Mouse (Mus musculus): Measurements from ENCODE around the gene Dhtkd1. TPM values are rescaled to one million over a fixed set of nuclear protein-coding genes. Genes with fewer than 3 reads are reported as not detected.
A peak's percentile ranks its signal among the peaks of the same experiment; 100 is the strongest.

Dhtkd1 gene
- polyA plus RNA-seq, 1 experiment from 2014 or later = 2.8 TPM

DNA sequence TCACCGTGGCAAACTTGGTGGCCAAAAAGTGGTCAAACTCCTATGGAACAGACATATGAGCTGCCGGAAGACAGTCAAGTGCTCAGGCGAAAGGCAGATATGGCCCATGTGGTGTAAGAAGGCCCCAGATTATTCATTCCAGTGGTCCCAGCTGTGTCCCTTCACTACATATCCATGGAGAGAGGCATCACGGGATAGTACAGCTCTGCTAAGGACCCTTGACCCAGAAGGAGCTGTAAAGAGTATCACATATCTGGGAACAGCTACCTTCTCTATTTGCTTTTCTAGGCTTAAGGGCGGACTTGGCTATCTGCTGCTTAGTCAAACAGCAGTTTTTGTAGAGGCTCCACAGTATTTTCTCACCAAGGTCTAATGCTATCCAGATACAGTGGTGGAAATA, 12.8 kb downstream of the Dhtkd1 start:
- H3K27ac ChIP-seq = no peak overlapping the region
- H3K4me2 ChIP-seq = no peak overlapping the region
- ATAC-seq (ENCODE audit: insufficient number of reproducible peaks, low FRiP score, low TSS enrichment, low read depth) = no peak
- H3K9ac ChIP-seq = no peak overlapping the region
- H3K36me3 ChIP-seq = peaks cover 28% of the 10 kb centered on the region
- 89% methylated on average over 5 of the region's 5 CpGs for WGBS
- H3K4me1 ChIP-seq = no peaks in the 10 kb centered on the region
- no peaks in the 10 kb centered on the region for H3K27me3 ChIP-seq
- no peak overlapping the region for H3K4me3 ChIP-seq
- H3K9me3 ChIP-seq = no peaks in the 10 kb centered on the region

DNA sequence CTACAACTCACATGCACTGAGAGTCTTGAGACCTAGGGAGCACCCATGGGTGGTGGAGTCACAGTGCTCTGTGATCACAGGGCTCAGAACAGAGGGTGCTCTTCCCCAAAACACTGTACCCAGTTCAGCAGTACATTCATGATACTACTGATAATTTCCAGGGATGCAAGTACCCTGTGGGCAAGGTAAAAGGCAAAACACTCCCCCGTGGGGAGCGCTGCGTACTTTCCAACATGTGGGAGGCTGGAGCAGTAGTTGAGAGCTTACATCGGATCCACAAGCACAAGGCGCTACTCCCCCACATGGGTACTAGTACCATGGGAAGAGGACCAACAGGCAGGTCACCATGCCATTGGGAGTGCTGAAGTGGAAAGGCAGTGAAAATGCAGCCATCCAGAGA, 15.1 kb downstream of the Dhtkd1 start:
- H3K36me3 ChIP-seq = peaks cover 28% of the 10 kb centered on the region
- WGBS = 93% methylated on average over 5 of the region's 5 CpGs
- ATAC-seq (ENCODE audit: insufficient number of reproducible peaks, low FRiP score, low TSS enrichment, low read depth) = no peak

DNA sequence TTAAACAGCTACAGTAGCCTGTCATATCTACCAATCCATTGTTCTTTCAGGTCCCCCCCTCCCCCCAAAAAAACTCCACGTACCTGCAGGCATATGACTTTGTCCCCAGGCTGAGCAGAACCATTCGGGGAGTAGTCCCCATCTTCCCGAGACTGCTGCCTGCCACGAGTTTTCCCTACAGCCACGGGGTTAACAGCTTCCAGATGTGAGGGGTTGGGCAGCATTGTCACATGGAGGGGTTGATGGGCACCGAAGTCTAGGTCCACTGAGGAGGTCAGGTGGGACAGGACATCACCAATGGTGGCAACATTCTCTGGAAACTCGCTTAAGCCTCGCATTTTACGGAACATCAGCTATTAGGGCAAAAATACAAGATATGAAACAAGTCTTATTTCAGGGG, 18.8 kb downstream of the Dhtkd1 start:
- no peak overlapping the region for H3K4me3 ChIP-seq
- H3K36me3 ChIP-seq = peaks cover 19% of the 10 kb centered on the region
- no peak overlapping the region for H3K27ac ChIP-seq
- no peak overlapping the region for H3K9ac ChIP-seq
- H3K4me2 ChIP-seq = no peak overlapping the region
- no peaks in the 10 kb centered on the region for H3K4me1 ChIP-seq
- 46% methylated on average over 9 of the region's 9 CpGs for WGBS
- no peaks in the 10 kb centered on the region for H3K9me3 ChIP-seq
- ATAC-seq (ENCODE audit: insufficient number of reproducible peaks, low FRiP score, low TSS enrichment, low read depth) = no peak
- H3K27me3 ChIP-seq = no peaks in the 10 kb centered on the region

More for the DNA sequence above, 15.1 kb downstream of the Dhtkd1 start:
- H3K9me3 ChIP-seq = no peaks in the 10 kb centered on the region
- H3K4me1 ChIP-seq = no peaks in the 10 kb centered on the region
- no peak overlapping the region for H3K4me2 ChIP-seq
- no peak overlapping the region for H3K27ac ChIP-seq
- H3K9ac ChIP-seq = no peak overlapping the region
- H3K4me3 ChIP-seq = no peak overlapping the region
- H3K27me3 ChIP-seq = no peaks in the 10 kb centered on the region

DNA sequence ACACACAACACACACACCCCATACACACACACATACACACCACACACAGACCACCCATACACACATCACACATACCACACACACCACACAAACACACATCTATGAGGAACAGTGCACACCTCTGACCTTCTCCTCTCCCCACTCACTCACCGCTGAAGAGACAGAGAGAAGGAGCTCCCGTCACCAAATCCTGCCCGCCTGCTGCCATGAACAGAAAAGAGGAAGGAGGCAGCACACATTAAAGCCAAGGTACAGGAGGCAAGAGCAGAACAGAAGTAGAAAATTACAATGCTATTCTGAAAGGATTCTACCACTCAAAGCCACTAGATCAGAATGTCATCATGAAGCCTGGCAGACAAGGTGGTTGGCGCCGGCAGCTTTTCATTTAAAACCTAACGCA, 19.8 kb downstream of the Dhtkd1 start:
- Histone ChIP-seq H3K4me1 (no peaks in the 10 kb centered on the region), H3K4me2 (no peak overlapping the region), H3K36me3 (peaks cover 13% of the 10 kb centered on the region), H3K9ac (no peak overlapping the region), H3K27me3 (no peaks in the 10 kb centered on the region), H3K4me3 (no peak overlapping the region), H3K9me3 (no peaks in the 10 kb centered on the region), H3K27ac (no peak overlapping the region)
- whole genome bisulfite sequencing = 95% methylated on average over 6 of the region's 6 CpGs
- no peak for ATAC-seq (ENCODE audit: insufficient number of reproducible peaks, low FRiP score, low TSS enrichment, low read depth)

DNA sequence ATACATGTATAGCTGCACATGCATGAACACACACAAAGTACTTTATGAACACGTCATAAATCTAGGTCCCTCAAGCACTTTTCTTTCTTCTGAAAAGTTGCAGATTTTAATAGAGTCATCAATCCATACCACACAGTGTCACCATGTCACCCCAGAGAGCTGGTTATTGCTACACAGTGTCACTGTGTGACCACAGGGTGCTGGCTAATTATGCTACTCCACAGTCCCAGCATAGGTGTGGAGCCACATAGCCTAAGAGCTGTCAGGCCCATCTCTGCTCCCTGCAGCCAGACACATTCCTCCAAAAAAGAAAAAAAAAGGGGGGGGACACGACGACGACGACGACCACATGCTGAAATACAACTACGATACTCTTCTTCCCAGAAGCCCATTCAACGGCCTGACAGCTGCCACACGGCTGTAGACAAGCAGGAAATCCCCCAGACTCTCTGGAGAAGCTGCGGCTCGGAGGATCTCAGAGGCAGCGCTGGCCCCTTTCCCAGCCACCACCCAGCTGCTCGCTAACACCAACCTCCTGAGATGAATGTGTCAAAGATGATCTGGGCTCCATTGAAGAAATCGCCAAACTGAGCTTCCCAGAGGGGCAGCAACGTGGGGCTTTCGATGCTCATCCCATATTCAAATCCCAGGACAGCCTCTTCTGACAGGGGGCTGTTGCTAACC, 31.2 kb downstream of the Dhtkd1 start:
- H3K4me2 ChIP-seq = no peak overlapping the region
- no peaks in the 10 kb centered on the region for H3K27me3 ChIP-seq
- H3K27ac ChIP-seq = no peak overlapping the region
- no peak for ATAC-seq (ENCODE audit: insufficient number of reproducible peaks, low FRiP score, low TSS enrichment, low read depth)
- no peak overlapping the region for H3K9ac ChIP-seq
- H3K4me1 ChIP-seq = no peaks in the 10 kb centered on the region
- peaks cover 9% of the 10 kb centered on the region; the same call in 1 of the 2 replicates for H3K36me3 ChIP-seq
- 66% methylated on average over 16 of the region's 16 CpGs for WGBS
- no peak overlapping the region for H3K4me3 ChIP-seq
- H3K9me3 ChIP-seq = no peaks in the 10 kb centered on the region

DNA sequence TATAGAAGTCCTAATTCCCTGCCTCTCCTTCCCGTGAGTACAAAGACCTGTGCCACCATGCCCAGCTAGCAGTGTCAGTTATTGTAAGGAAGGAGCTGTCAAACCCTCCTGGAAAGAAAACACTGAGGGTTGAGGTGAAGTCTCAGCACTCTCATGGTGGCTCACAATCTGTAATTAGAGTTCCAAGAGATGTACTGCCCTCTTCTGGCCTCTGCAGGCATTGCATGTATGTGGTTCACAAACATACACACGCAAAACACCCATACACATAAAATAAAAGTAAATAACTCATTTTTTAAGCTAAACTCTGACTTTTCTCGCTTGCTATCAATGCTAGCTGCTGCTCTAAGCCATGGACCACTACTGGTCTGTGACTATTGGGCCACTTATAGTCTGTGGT, 36.0 kb downstream of the Dhtkd1 start:
- Histone ChIP-seq H3K36me3 (peaks cover 8% of the 10 kb centered on the region), H3K4me3 (no peak overlapping the region)
- ATAC-seq (ENCODE audit: insufficient number of reproducible peaks, low FRiP score, low TSS enrichment, low read depth) = no peak

DNA sequence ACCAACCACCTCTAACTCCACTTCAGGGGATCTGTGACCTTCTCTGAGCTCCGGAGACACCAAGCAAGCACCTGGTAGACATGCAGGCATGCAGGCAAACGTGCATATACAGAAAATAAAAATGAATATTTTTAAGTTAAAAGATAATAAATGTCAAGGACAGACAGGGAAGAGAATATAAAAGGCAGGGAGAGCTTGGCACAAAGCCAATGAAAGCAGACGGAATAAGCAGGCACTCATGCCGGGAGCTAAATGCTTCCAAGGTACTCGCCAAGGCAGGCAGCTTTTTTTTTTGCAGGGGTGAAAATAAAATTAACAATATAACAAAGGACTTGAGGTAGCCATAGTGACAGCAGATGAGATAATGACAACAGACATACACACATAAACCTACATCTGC, 36.5 kb downstream of the Dhtkd1 start:
- Histone ChIP-seq H3K27ac (no peak overlapping the region), H3K9ac (no peak overlapping the region), H3K36me3 (peaks cover 8% of the 10 kb centered on the region), H3K4me3 (no peak overlapping the region), H3K27me3 (no peaks in the 10 kb centered on the region), H3K4me1 (no peaks in the 10 kb centered on the region), H3K4me2 (no peak overlapping the region), H3K9me3 (no peaks in the 10 kb centered on the region)
- 26% methylated on average over 5 of the region's 5 CpGs for WGBS
- no peak for ATAC-seq (ENCODE audit: insufficient number of reproducible peaks, low FRiP score, low TSS enrichment, low read depth)

More for the DNA sequence above, 36.0 kb downstream of the Dhtkd1 start:
- Histone ChIP-seq H3K4me2 (no peak overlapping the region), H3K4me1 (no peaks in the 10 kb centered on the region), H3K27ac (no peak overlapping the region), H3K9ac (no peak overlapping the region), H3K27me3 (no peaks in the 10 kb centered on the region), H3K9me3 (no peaks in the 10 kb centered on the region)
- 49% methylated on average over 3 of the region's 3 CpGs for WGBS

DNA sequence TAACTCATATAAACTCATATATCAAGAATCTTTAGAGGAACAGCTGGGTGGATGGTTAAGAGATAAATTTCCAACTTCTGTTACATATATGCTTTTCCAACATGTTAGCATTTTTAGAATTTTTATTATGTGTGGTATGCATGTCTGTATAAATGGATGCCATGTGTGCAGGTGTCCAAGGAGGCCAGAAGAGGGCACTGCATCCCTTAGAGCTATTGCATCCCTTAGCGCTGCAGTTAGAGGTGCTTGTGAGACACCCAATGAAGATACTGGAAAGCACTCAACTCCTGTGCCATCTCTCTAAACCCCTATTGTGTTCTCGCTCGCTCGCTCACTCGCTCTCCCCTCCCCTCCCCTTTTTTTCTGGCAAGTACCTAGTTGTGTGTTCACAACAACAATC, 42.4 kb downstream of the Dhtkd1 start:
- 75% methylated on average over 5 of the region's 5 CpGs for WGBS
- no peaks in the 10 kb centered on the region for H3K9me3 ChIP-seq
- H3K27me3 ChIP-seq = no peaks in the 10 kb centered on the region
- H3K4me3 ChIP-seq = no peak overlapping the region
- no peak for ATAC-seq (ENCODE audit: insufficient number of reproducible peaks, low FRiP score, low TSS enrichment, low read depth)
- no peak overlapping the region for H3K4me2 ChIP-seq
- no peak overlapping the region for H3K27ac ChIP-seq
- H3K36me3 ChIP-seq = peaks cover 11% of the 10 kb centered on the region
- H3K9ac ChIP-seq = no peak overlapping the region
- H3K4me1 ChIP-seq = no peaks in the 10 kb centered on the region

DNA sequence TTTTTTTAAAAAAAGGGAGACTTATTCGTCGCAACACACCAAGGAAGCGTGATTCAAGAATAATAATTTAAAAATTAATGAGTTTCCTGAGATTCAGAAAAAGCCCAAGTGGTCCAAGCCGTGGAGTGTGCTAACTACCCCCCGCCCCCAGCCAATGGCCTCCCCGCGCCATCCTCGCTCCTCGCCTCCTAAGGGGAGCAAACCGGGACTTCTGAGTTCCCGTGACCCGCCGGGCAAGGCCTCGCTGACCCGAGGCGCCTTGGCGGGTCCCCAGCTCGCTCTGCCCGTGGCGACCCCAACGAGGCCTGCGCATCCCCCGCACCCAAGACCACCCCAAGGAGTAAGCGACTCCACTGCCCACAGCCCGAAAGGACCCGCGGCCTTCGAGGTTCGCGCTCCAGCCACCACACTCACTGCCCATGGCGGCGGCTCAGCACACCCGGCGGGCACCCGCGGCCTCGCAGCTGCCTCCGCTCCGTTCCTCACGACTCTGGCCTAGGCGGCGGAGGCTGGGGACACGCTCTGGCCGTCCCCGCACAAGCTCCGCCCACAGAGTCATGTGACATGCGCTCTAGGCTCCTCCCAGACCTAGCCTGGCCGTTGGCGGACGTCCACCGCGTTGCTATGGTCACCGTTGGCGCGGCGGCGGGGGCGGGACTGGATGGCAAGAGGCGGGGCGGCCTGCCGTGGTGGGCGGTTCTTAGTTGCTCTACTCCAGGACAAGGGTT, 47.6 kb downstream of the Dhtkd1 start, which contains the start of gene Sec61a2:
Gene Sec61a2, minus strand, starts transcription at position 590 of the 728 bp plus-strand sequence.
- H3K4me3 ChIP-seq = peak within 1 kb of the TSS; percentile 83
- peak within 1 kb of the TSS; percentile 87 for H3K27ac ChIP-seq
- peak within 1 kb of the TSS; percentile 83 for H3K9ac ChIP-seq
- peak within 1 kb of the TSS; percentile 52 for H3K4me2 ChIP-seq
- no peaks in the 10 kb centered on the region for H3K9me3 ChIP-seq
- WGBS = under 1% methylated on average over 62 of the region's 62 CpGs
- no peaks in the 10 kb centered on the region for H3K27me3 ChIP-seq
- H3K36me3 ChIP-seq = peaks cover 23% of the 10 kb centered on the region
- peak; percentile 98 for ATAC-seq (ENCODE audit: insufficient number of reproducible peaks, low FRiP score, low TSS enrichment, low read depth)
- peaks cover 8% of the 10 kb centered on the region; the same call in 1 of the 2 replicates for H3K4me1 ChIP-seq

DNA sequence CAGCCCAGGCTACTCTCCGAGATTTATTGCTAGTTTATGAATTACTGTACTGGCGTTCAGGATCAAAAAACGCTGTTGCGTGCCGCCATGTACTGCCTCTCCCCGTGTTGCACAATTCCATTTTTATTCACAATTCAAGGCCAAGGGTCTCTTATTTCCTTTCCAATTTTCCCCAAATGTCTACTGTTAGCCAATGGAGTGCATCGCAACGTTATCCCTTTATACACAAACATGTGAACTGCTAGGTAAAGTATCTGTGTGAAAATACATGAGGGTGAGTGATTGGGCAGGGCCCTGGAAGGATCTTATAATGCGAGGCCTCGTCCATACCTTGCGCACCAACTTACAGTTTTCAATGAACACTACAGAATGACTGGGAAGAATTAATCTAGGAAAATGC, 48.3 kb downstream of the Dhtkd1 start:
- no peak for ATAC-seq (ENCODE audit: insufficient number of reproducible peaks, low FRiP score, low TSS enrichment, low read depth)
- no peaks in the 10 kb centered on the region for H3K9me3 ChIP-seq
- H3K27me3 ChIP-seq = no peaks in the 10 kb centered on the region
- 15% methylated on average over 11 of the region's 11 CpGs for WGBS
- H3K27ac ChIP-seq = peak overlapping the region; percentile 47; the same call in 1 of the 2 replicates
- H3K4me3 ChIP-seq = peak overlapping the region; percentile 83
- peak overlapping the region; percentile 83 for H3K9ac ChIP-seq
- H3K4me1 ChIP-seq = peaks cover 8% of the 10 kb centered on the region; the same call in 1 of the 2 replicates
- peak overlapping the region; percentile 52 for H3K4me2 ChIP-seq
- H3K36me3 ChIP-seq = peaks cover 23% of the 10 kb centered on the region

DNA sequence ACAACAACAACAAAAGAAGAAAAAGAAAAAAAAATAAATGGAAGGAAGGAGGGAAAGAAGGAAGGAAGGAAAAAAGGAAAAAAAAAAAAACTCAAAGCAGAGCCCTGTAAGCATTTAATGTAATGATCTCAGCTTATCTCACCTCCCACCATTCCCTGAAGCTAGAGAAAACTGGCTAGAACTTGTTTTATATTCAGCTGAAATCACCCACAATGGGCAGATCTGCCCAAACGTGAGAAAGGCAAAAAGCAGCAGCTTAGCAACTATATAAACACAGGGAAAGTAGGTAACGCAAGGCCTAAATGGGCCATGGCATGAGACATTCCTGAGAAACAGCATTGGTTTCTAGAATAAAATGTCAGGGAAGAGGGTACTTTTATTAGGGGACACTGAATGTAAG, 53.2 kb downstream of the Dhtkd1 start:
- Histone ChIP-seq H3K4me3 (no peak overlapping the region), H3K27ac (no peak overlapping the region), H3K36me3 (peaks cover 55% of the 10 kb centered on the region), H3K9ac (no peak overlapping the region), H3K4me1 (peaks cover 8% of the 10 kb centered on the region; the same call in 1 of the 2 replicates), H3K27me3 (no peaks in the 10 kb centered on the region), H3K9me3 (no peaks in the 10 kb centered on the region), H3K4me2 (no peak overlapping the region)
- WGBS = 62% methylated on average over 2 of the region's 2 CpGs
- no peak for ATAC-seq (ENCODE audit: insufficient number of reproducible peaks, low FRiP score, low TSS enrichment, low read depth)

DNA sequence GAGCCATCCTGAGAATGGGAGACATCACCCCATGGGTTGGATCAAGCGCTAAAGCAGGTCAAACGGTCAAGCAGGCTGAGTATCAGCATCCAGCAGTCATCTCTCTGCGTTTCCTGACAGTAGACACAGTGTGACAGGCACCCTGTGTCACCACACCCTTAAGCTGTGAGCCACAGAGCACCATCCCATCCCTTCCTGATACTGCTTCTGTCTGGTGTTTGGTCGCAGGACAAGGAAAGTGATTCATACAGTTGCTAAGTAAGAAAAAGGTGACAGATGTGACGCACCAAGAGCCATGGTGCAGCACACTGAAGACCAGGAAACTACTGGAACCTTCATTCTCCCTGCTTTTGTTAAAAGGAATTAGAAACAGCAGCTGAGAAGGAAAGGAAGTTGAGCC, 53.7 kb downstream of the Dhtkd1 start:
- Histone ChIP-seq H3K4me2 (no peak overlapping the region), H3K9ac (no peak overlapping the region), H3K4me3 (no peak overlapping the region), H3K4me1 (peaks cover 4% of the 10 kb centered on the region; the same call in 1 of the 2 replicates), H3K27ac (no peak overlapping the region), H3K9me3 (no peaks in the 10 kb centered on the region), H3K36me3 (peaks cover 57% of the 10 kb centered on the region), H3K27me3 (no peaks in the 10 kb centered on the region)
- no peak for ATAC-seq (ENCODE audit: insufficient number of reproducible peaks, low FRiP score, low TSS enrichment, low read depth)
- 89% methylated on average over 5 of the region's 5 CpGs for WGBS

Measured in limb, embryonic 15.5 days (tissue).